Mouse (Mus musculus): ENCODE measurements at regions not wholly inside any gene's neighbourhood (a gene's known extent, or its start where the extent isn't known, plus 50 kb on each side); places are given as distances from the start of the nearest gene placed in this dataset. TPM values are rescaled to one million over a fixed set of nuclear protein-coding genes. Genes with fewer than 3 reads are reported as not detected.

- Histone ChIP-seq H3K4me3 (no peak overlapping the region), H3K27ac (no peak overlapping the region), H3K9ac (no peak overlapping the region), H3K27me3 (replicated peaks) (no peaks in the 10 kb centered on the region), H3K4me2 (no peak overlapping the region), H3K4me1 (peaks cover 4% of the 10 kb centered on the region; the same call in 1 of the 2 replicates), H3K36me3 (no peaks in the 10 kb centered on the region), H3K9me3 (replicated peaks) (no peaks in the 10 kb centered on the region)
- no peak for ATAC-seq
- 60% methylated on average over 2 of the region's 2 CpGs for WGBS (ENCODE audit: insufficient replicate concordance)
These were observed 627.1 kb downstream of the Sox6 start for GRCm38 (mm10) chr7:115411456-115411855.

- Histone ChIP-seq H3K27ac (no peak overlapping the region), H3K27me3 (replicated peaks) (no peaks in the 10 kb centered on the region), H3K4me3 (no peak overlapping the region), H3K9ac (no peak overlapping the region), H3K4me2 (no peak overlapping the region), H3K4me1 (peaks cover 4% of the 10 kb centered on the region; the same call in 1 of the 2 replicates), H3K36me3 (no peaks in the 10 kb centered on the region), H3K9me3 (replicated peaks) (no peaks in the 10 kb centered on the region)
- ATAC-seq, result no peak
- WGBS (ENCODE audit: insufficient replicate concordance), result 37% methylated on average over 5 of the region's 5 CpGs
These were observed 623.4 kb downstream of the Sox6 start for GRCm38 (mm10) chr7:115415147-115415561.

Small RNAs in the stretch of these regions (microRNA-seq; reads per million reads assigned to microRNA genes)
- gene Gm27684, result not detected
